Mouse (Mus musculus) kidney, embryonic 14.5 days (tissue): ENCODE measurements around the gene Zfp454. TPM values are rescaled to one million over a fixed set of nuclear protein-coding genes. Genes with fewer than 3 reads are reported as not detected.

Experiments used
- ATAC-seq: fragments of 200-750 bp; cut with Nextera tagmentation; 2 replicates; pipeline ENCODE4 v1.8.0; 2017; ENCODE audit warnings: moderate number of reproducible peaks, mild to moderate bottlenecking, moderate TSS enrichment, moderate library complexity; ENCODE audit not compliant: low FRiP score, low TSS enrichment
- H3K27ac ChIP-seq: fragments of 300-500 bp; sonication (generic); 2 replicates; pipeline ENCODE4 v1.5.1; 2014; ENCODE audit warnings: low read depth, mild to moderate bottlenecking, low read length, moderate library complexity, mixed read lengths
- H3K27me3 ChIP-seq: fragments of 300-500 bp; sonication (generic); 2 replicates; pipeline ENCODE4 v1.6.1; 2014; ENCODE audit warnings: mild to moderate bottlenecking, low read length; ENCODE audit not compliant: control insufficient read depth, insufficient read depth
- H3K36me3 ChIP-seq: fragments of 300-500 bp; sonication (generic); 2 replicates; pipeline ENCODE4 v1.6.1; 2014; ENCODE audit warnings: low read length, mixed read lengths; ENCODE audit not compliant: control insufficient read depth, insufficient read depth
- H3K4me1 ChIP-seq: fragments of 300-500 bp; sonication (generic); 2 replicates; pipeline ENCODE4 v1.6.1; 2014; ENCODE audit warnings: low read length, mixed read lengths; ENCODE audit not compliant: control insufficient read depth, insufficient read depth
- H3K4me2 ChIP-seq: fragments of 300-500 bp; sonication (generic); replicated peaks from 2 replicates; pipeline ENCODE4 v1.6.1; 2014; ENCODE audit warnings: low read depth, mild to moderate bottlenecking, low read length
- H3K4me3 ChIP-seq: fragments of 300-500 bp; sonication (generic); 2 replicates; pipeline ENCODE4 v1.5.1; 2014; ENCODE audit warnings: mild to moderate bottlenecking, low read length
- H3K9ac ChIP-seq: fragments of 300-500 bp; sonication (generic); 2 replicates; pipeline ENCODE4 v1.6.1; 2014; ENCODE audit warnings: low read depth, mild to moderate bottlenecking, low read length, moderate library complexity
- H3K9me3 ChIP-seq: fragments of 300-500 bp; sonication (generic); 2 replicates; pipeline ENCODE4 v1.6.1; 2016; ENCODE audit warnings: low read length; ENCODE audit not compliant: control insufficient read depth
- WGBS: fragments of 180-500 bp; shearing (Covaris S2); extraction: QIAGEN DNeasy Blood & Tissue Kit; methylation state at CpG from one replicate; pipeline ENCODE4 v1.1.7; 2014; 5-methylcytosine and 5-hydroxymethylcytosine counted together
- polyA plus RNA-seq: library from polyadenylated mRNA; unstranded; fragments of >200 nt; fragmentation: Nextera tagmentation; extraction: Ambion mirVana; gene quantifications from 2 replicates; pipeline ENCODE4 v1.2.1, GENCODE M21; 2014

Gene Zfp454
- polyA plus RNA-seq, 1 experiment from 2014 or later: 8.3 TPM

DNA sequence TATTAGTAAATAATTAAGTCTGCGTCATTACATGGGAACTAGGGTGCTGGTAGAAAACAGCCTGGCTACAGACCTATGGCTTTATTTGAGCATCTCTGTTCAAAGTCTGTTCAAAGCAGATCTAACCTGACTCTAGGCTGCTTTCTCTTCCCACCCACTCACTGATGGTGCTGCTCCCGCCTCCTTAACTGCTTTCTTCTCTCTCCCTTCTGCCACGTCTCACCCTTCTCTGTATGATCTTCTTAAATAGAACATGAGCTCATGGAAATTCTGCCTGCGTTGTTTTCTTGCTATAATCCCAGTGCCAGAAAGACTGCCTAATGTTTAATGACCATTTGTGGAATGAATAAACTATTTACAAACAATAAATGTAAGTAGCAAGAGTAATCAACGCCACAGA, 20.7 kb upstream of the Zfp454 start:
- Histone ChIP-seq H3K4me2 (no peak overlapping the region), H3K27ac (no peak overlapping the region), H3K4me1 (no peaks in the 10 kb centered on the region), H3K9ac (no peak overlapping the region), H3K4me3 (no peak overlapping the region), H3K27me3 (no peaks in the 10 kb centered on the region), H3K9me3 (peaks cover 24% of the 10 kb centered on the region), H3K36me3 (peaks cover 79% of the 10 kb centered on the region)
- 92% methylated on average over 5 of the region's 5 CpGs for WGBS
- ATAC-seq: no peak

- 84% methylated on average over 1 of the region's 1 CpGs for WGBS
- Histone ChIP-seq H3K4me2 (no peak overlapping the region), H3K27ac (no peak overlapping the region), H3K4me1 (no peaks in the 10 kb centered on the region), H3K4me3 (no peak overlapping the region), H3K9ac (no peak overlapping the region), H3K27me3 (no peaks in the 10 kb centered on the region), H3K36me3 (peaks cover 29% of the 10 kb centered on the region), H3K9me3 (peaks cover 48% of the 10 kb centered on the region)
- no peak for ATAC-seq
These were observed 9.9 kb upstream of the Zfp454 start for GRCm38 (mm10) chr11:50897359-50897758.

GRCm38 (mm10) chr11:50892441-50892840, 5.0 kb upstream of the Zfp454 start:
- peaks cover 9% of the 10 kb centered on the region; the same call in 1 of the 2 replicates for H3K9me3 ChIP-seq
- H3K27me3 ChIP-seq: no peaks in the 10 kb centered on the region
- no peak overlapping the region for H3K27ac ChIP-seq
- no peaks in the 10 kb centered on the region for H3K4me1 ChIP-seq
- no peak overlapping the region for H3K4me2 ChIP-seq
- ATAC-seq: no peak
- H3K4me3 ChIP-seq: no peak overlapping the region
- no peaks in the 10 kb centered on the region for H3K36me3 ChIP-seq
- H3K9ac ChIP-seq: no peak overlapping the region
- 55% methylated on average over 2 of the region's 2 CpGs for WGBS

DNA sequence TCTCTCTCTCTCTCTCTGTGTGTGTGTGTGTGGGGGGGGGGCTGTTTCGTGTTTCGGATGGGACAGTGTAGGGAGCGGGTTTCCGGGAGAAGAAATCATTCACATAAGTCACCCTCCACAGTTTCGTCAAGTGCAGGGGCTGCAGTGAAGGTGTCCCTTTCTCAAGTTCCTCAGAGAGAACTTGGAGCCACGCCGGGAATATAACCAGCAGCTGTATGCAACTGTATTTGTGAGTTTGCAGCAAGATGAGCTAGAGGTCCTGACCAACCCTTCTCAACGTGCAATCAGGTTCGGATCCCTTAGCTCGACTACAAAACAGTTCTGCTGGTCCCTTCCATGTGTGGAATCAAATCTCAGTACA, 538 bp downstream of the Zfp454 start:
- H3K27me3 ChIP-seq: no peaks in the 10 kb centered on the region
- peak overlapping the region; percentile 72 for H3K9ac ChIP-seq
- WGBS: 13% methylated on average over 10 of the region's 10 CpGs
- peaks cover 5% of the 10 kb centered on the region; the same call in 1 of the 2 replicates for H3K4me1 ChIP-seq
- peak overlapping the region; percentile 55 for H3K4me3 ChIP-seq
- peak overlapping the region; percentile 57; the same call in 1 of the 2 replicates for H3K27ac ChIP-seq
- H3K36me3 ChIP-seq: peaks cover 14% of the 10 kb centered on the region; the same call in 1 of the 2 replicates
- no peaks in the 10 kb centered on the region for H3K9me3 ChIP-seq
- H3K4me2 ChIP-seq: peak overlapping the region; percentile 79
- ATAC-seq: peak; percentile 38; the same call in 1 of the 2 replicates

- H3K9me3 ChIP-seq: no peaks in the 10 kb centered on the region
- peak overlapping the region; percentile 72 for H3K9ac ChIP-seq
- peaks cover 5% of the 10 kb centered on the region; the same call in 1 of the 2 replicates for H3K4me1 ChIP-seq
- H3K4me3 ChIP-seq: peak overlapping the region; percentile 55
- H3K27me3 ChIP-seq: no peaks in the 10 kb centered on the region
- 32% methylated on average over 8 of the region's 8 CpGs for WGBS
- peaks cover 14% of the 10 kb centered on the region; the same call in 1 of the 2 replicates for H3K36me3 ChIP-seq
- no peak for ATAC-seq
- peak overlapping the region; percentile 79 for H3K4me2 ChIP-seq
- no peak overlapping the region for H3K27ac ChIP-seq
These were observed 1.1 kb downstream of the Zfp454 start for GRCm38 (mm10) chr11:50886231-50886932.

DNA sequence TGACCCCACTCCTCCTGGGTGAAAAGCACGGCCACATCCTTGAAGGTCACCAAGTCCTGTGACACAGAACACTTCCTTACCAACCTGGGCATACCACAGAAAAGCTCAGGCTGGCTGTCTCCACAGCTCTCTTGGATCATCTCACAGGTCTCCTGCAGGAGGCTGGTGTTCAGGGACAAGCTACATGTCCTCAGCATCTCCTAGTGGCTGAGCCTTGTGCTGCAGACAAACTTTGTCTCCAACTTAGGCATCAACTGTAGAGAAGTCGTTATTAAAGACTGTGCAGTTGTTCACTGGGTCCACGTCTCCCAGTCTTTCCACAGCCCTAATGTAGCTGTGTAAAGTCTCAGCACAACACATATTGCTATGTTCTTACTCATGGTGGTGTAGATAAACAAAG, 3.7 kb downstream of the Zfp454 start:
- no peak for ATAC-seq
- H3K4me3 ChIP-seq: no peak overlapping the region
- H3K9ac ChIP-seq: no peak overlapping the region
- H3K4me1 ChIP-seq: peaks cover 5% of the 10 kb centered on the region; the same call in 1 of the 2 replicates
- no peak overlapping the region for H3K27ac ChIP-seq
- no peak overlapping the region for H3K4me2 ChIP-seq
- WGBS: 82% methylated on average over 3 of the region's 3 CpGs
- no peaks in the 10 kb centered on the region for H3K9me3 ChIP-seq
- H3K36me3 ChIP-seq: peaks cover 20% of the 10 kb centered on the region; the same call in 1 of the 2 replicates
- H3K27me3 ChIP-seq: no peaks in the 10 kb centered on the region

- no peak for ATAC-seq
- peaks cover 29% of the 10 kb centered on the region for H3K36me3 ChIP-seq
- WGBS: 89% methylated on average over 3 of the region's 3 CpGs
These were observed 8.8 kb downstream of the Zfp454 start for GRCm38 (mm10) chr11:50878641-50879040.

GRCm38 (mm10) chr11:50850989-50851601, 36.4 kb downstream of the Zfp454 start:
- no peaks in the 10 kb centered on the region for H3K9me3 ChIP-seq
- H3K4me1 ChIP-seq: peaks cover 12% of the 10 kb centered on the region
- peak; percentile 71; the same call in 1 of the 2 replicates for ATAC-seq
- WGBS: under 1% methylated on average over 65 of the region's 72 CpGs
- H3K4me3 ChIP-seq: peak overlapping the region; percentile 44
- H3K36me3 ChIP-seq: no peaks in the 10 kb centered on the region
- no peak overlapping the region for H3K27ac ChIP-seq
- H3K4me2 ChIP-seq: peak overlapping the region; percentile 87
- peak overlapping the region; percentile 40; the same call in 1 of the 2 replicates for H3K9ac ChIP-seq
- H3K27me3 ChIP-seq: peaks cover 45% of the 10 kb centered on the region

More at GRCm38 (mm10) chr11:50878641-50879040, 8.8 kb downstream of the Zfp454 start:
- Histone ChIP-seq H3K27ac (no peak overlapping the region), H3K4me3 (no peak overlapping the region), H3K9ac (no peak overlapping the region), H3K9me3 (peaks cover 8% of the 10 kb centered on the region; the same call in 1 of the 2 replicates), H3K27me3 (no peaks in the 10 kb centered on the region), H3K4me1 (no peaks in the 10 kb centered on the region), H3K4me2 (no peak overlapping the region)

- Histone ChIP-seq H3K9ac (peak within 1 kb of the TSS; percentile 40; the same call in 1 of the 2 replicates), H3K36me3 (no peaks in the 10 kb centered on the region), H3K4me2 (peak within 1 kb of the TSS; percentile 87), H3K27me3 (peaks cover 45% of the 10 kb centered on the region), H3K27ac (no peak within 1 kb of the TSS), H3K4me1 (peaks cover 12% of the 10 kb centered on the region), H3K9me3 (no peaks in the 10 kb centered on the region), H3K4me3 (peak within 1 kb of the TSS; percentile 44)
- ATAC-seq: no peak
- under 1% methylated on average over 11 of the region's 11 CpGs for WGBS
These were observed 37.2 kb downstream of the Zfp454 start, which contains the start of gene Grm6 for GRCm38 (mm10) chr11:50850177-50850735. Grm6 (plus strand) TSS chr11:50850685.
